Mouse (Mus musculus) limb, embryonic 14.5 days (tissue): ENCODE measurements at regions not wholly inside any gene's neighbourhood (a gene's known extent, or its start where the extent isn't known, plus 50 kb on each side); places are given as distances from the start of the nearest gene placed in this dataset.
"Not testable (repeated sequence)": the region's sequence is repeated elsewhere in the genome, so short reads cannot be mapped to it uniquely, and the experiment has no call there.

ENCODE experiments used
- ATAC-seq: fragments of 200-750 bp; cut with Nextera tagmentation; 2 replicates; pipeline ENCODE4 v1.8.0; 2017; ENCODE audit warnings: low read depth, moderate number of reproducible peaks, moderate TSS enrichment; ENCODE audit not compliant: low FRiP score
- DNase-seq: peaks from one replicate; pipeline ENCODE4 v3.0.0-alpha.2; 2015; ENCODE audit warnings: low spot score
- H3K27ac ChIP-seq: fragments of 300-500 bp; sonication (generic); replicated peaks from 2 replicates; pipeline ENCODE4 v1.5.1; 2014; ENCODE audit warnings: low read depth, mild to moderate bottlenecking, low read length, moderate library complexity, mixed read lengths
- H3K27me3 ChIP-seq: fragments of 300-500 bp; sonication (generic); 2 replicates; pipeline ENCODE4 v1.6.1; 2014; ENCODE audit warnings: low read length, mixed read lengths; ENCODE audit not compliant: control insufficient read depth, insufficient read depth
- H3K36me3 ChIP-seq: fragments of 300-500 bp; sonication (generic); 2 replicates; pipeline ENCODE4 v1.6.1; 2014; ENCODE audit warnings: mild to moderate bottlenecking, low read length, moderate library complexity, mixed read lengths; ENCODE audit not compliant: control insufficient read depth, insufficient read depth
- H3K4me1 ChIP-seq: fragments of 300-500 bp; sonication (generic); 2 replicates; pipeline ENCODE4 v1.6.1; 2014; ENCODE audit warnings: antibody characterized with exemption, low read length, mixed read lengths; ENCODE audit not compliant: control insufficient read depth, insufficient read depth
- H3K4me2 ChIP-seq: fragments of 300-500 bp; sonication (generic); replicated peaks from 2 replicates; pipeline ENCODE4 v1.6.1; 2014; ENCODE audit warnings: low read depth, mild to moderate bottlenecking, low read length, moderate library complexity; ENCODE audit not compliant: severe bottlenecking
- H3K4me3 ChIP-seq: fragments of 300-500 bp; sonication (generic); replicated peaks from 2 replicates; pipeline ENCODE4 v1.5.1; 2014; ENCODE audit warnings: low read length
- H3K9ac ChIP-seq: fragments of 300-500 bp; sonication (generic); 2 replicates; pipeline ENCODE4 v1.6.1; 2014; ENCODE audit warnings: mild to moderate bottlenecking, low read depth, low read length, moderate library complexity; ENCODE audit not compliant: severe bottlenecking
- H3K9me3 ChIP-seq: fragments of 300-500 bp; sonication (generic); 2 replicates; pipeline ENCODE4 v1.6.1; 2016; ENCODE audit warnings: low read length; ENCODE audit not compliant: control insufficient read depth
- POLR2A ChIP-seq: fragments of 200-500 bp; IDR thresholded peaks from 2 replicates; pipeline ENCODE4 v1.8.0; 2012; ENCODE audit warnings: inconsistent platforms, mild to moderate bottlenecking, moderate library complexity, borderline replicate concordance; ENCODE audit not compliant: insufficient read depth, insufficient read length; ENCODE audit errors: extremely low read depth
- WGBS: fragments of 180-500 bp; shearing (Covaris S2); extraction: QIAGEN DNeasy Blood & Tissue Kit; methylation state at CpG from one replicate; pipeline ENCODE4 v1.1.7; 2014; 5-methylcytosine and 5-hydroxymethylcytosine counted together

GRCm38 (mm10) chr11:93653401-93653800 is 232.2 kb downstream of the Utp18 start:
- ATAC-seq (no peak), DNase-seq (no peak)
- Histone ChIP-seq H3K9ac (no peak overlapping the region), H3K4me2 (no peak overlapping the region), H3K4me1 (no peaks in the 10 kb centered on the region), H3K9me3 (no peaks in the 10 kb centered on the region), H3K27me3 (no peaks in the 10 kb centered on the region), H3K27ac (no peak overlapping the region), H3K4me3 (no peak overlapping the region), H3K36me3 (no peaks in the 10 kb centered on the region)
- 78% methylated on average over 3 of the region's 3 CpGs for WGBS
- no peak for TF ChIP-seq POLR2A

GRCm38 (mm10) chr11:93651966-93652365 is 233.6 kb downstream of the Utp18 start:
- H3K27me3 ChIP-seq, H3K27ac ChIP-seq, H3K4me3 ChIP-seq, H3K36me3 ChIP-seq, H3K9ac ChIP-seq, DNase-seq, H3K4me1 ChIP-seq, H3K4me2 ChIP-seq, ATAC-seq, H3K9me3 ChIP-seq: not testable (repeated sequence)
